In genomic region chr5:132425792-132426309, GRCm38 (mm10) we compare ENCODE assay signal across 18 mouse cellular contexts.
"Had no signal": no experiment of that assay in that cellular context is flagged by ENCODE, and none has a peak within 500 bp of the region (broad histone marks: within the 10 kb centered on the region; RNA-seq: fewer than 3 reads in every experiment).

No protein-coding gene starts in this region.

- H3K9ac ChIP-seq: limb, embryonic 13.5 days; liver, embryonic 13.5 days; lung, embryonic 14.5 days; midbrain, embryonic 12.5 days; midbrain, embryonic 15.5 days; neural tube, embryonic 13.5 days; stomach, embryonic 15.5 days had no signal

- H3K27me3 ChIP-seq: limb, embryonic 13.5 days; liver, embryonic 13.5 days; midbrain, embryonic 12.5 days; midbrain, embryonic 15.5 days; neural tube, embryonic 13.5 days; stomach, embryonic 15.5 days had no signal

- H3K27ac ChIP-seq: kidney, postnatal 0 days; limb, embryonic 10.5 days; limb, embryonic 13.5 days; liver, embryonic 13.5 days; midbrain, embryonic 12.5 days; midbrain, embryonic 15.5 days; neural tube, embryonic 13.5 days; stomach, embryonic 15.5 days had no signal

- H3K9me3 ChIP-seq: limb, embryonic 10.5 days; liver, embryonic 13.5 days; midbrain, embryonic 12.5 days; midbrain, embryonic 15.5 days; neural tube, embryonic 13.5 days; stomach, embryonic 15.5 days had no signal

- DNase-seq: kidney, postnatal 25 days; liver, embryonic 13.5 days; lung, embryonic 14.5 days; right cerebral cortex, adult 18-20 months; right cerebral cortex, postnatal 14 days; right cerebral cortex, postnatal 4 days; thymus, adult 18-20 months; thymus, postnatal 36 days had no signal

- H3K36me3 ChIP-seq: limb, embryonic 10.5 days; limb, embryonic 13.5 days; liver, embryonic 13.5 days; midbrain, embryonic 12.5 days; midbrain, embryonic 15.5 days; neural tube, embryonic 13.5 days; stomach, embryonic 15.5 days had no signal

- ATAC-seq: intestine, postnatal 0 days; lung, postnatal 0 days; midbrain, embryonic 15.5 days had no signal

- H3K4me3 ChIP-seq: limb, embryonic 10.5 days; limb, embryonic 13.5 days; liver, embryonic 13.5 days; midbrain, embryonic 12.5 days; midbrain, embryonic 15.5 days; myocyte; neural tube, embryonic 13.5 days; stomach, embryonic 15.5 days had no signal

- H3K4me1 ChIP-seq: liver, embryonic 13.5 days had no signal

- H3K4me2 ChIP-seq: limb, embryonic 13.5 days; liver, embryonic 13.5 days; lung, embryonic 14.5 days; midbrain, embryonic 12.5 days; midbrain, embryonic 15.5 days; neural tube, embryonic 13.5 days; stomach, embryonic 15.5 days had no signal
